ENCODE assay signal across 12 mouse cellular contexts in the genomic region with DNA sequence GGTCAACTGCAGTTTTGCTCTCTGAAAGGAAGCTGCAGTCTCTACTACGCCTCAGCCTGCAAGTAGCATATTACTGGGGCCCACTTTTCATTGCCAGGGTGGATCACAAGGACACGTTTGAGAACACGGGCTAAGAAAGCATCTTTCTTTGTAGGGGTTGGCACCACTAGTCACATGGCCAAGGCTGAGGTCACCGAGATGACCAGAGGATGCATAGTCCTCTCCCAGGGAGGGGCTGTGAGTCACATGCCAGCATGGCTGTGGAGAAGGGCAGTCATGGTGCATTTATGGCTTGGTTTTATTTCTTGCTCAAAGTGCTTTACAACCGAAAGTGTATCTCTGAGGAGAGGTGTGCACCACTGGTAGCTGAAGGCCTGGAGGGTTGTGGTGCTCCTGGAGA.
DNase-seq lines count a peak whose midpoint lies in the region; ATAC-seq and TF ChIP-seq lines count a peak whose summit lies in the region.
"Had no signal": no experiment of that assay in that cellular context is flagged by ENCODE, and none has a peak within 500 bp of the region (broad histone marks: within the 10 kb centered on the region; RNA-seq: fewer than 3 reads in every experiment).

No protein-coding gene starts in this region.

- no peak overlapping the region for H3K9ac ChIP-seq in limb, embryonic 14.5 days (ENCODE audit: low read depth, low read length, severe bottlenecking)
- H3K9ac ChIP-seq: hindbrain, embryonic 12.5 days; liver, embryonic 15.5 days had no signal

- no peak overlapping the region for H3K4me3 ChIP-seq in limb, embryonic 14.5 days (replicated peaks; ENCODE audit: low read length)
- H3K4me3 ChIP-seq in midbrain, embryonic 10.5 days: no peak overlapping the region
- H3K4me3 ChIP-seq in lung, adult 2 months (replicated peaks; ENCODE audit: extremely low read depth, low read depth, low read length): no peak overlapping the region
- H3K4me3 ChIP-seq: heart, embryonic 10.5 days; hindbrain, embryonic 12.5 days; liver, embryonic 15.5 days had no signal

- peaks cover 11% of the 10 kb centered on the region; the same call in 1 of the 2 replicates for H3K36me3 ChIP-seq in limb, embryonic 14.5 days (ENCODE audit: control insufficient read depth, insufficient read depth, low read length)
- peaks cover 47% of the 10 kb centered on the region for H3K36me3 ChIP-seq in midbrain, embryonic 10.5 days

- H3K9me3 ChIP-seq in limb, embryonic 14.5 days (ENCODE audit: control insufficient read depth, low read length): no peaks in the 10 kb centered on the region
- H3K9me3 ChIP-seq in midbrain, embryonic 10.5 days (replicated peaks): peaks cover 7% of the 10 kb centered on the region; the same call in 1 of the 2 replicates
- H3K9me3 ChIP-seq: heart, embryonic 10.5 days; hindbrain, embryonic 12.5 days; liver, embryonic 15.5 days had no signal

- H3K4me2 ChIP-seq in limb, embryonic 14.5 days (replicated peaks; ENCODE audit: low read depth, low read length, severe bottlenecking): no peak overlapping the region
- H3K4me2 ChIP-seq: hindbrain, embryonic 12.5 days; liver, embryonic 15.5 days had no signal

- peak; percentile 68 to 82 for DNase-seq in adrenal gland, adult (ENCODE audit: inconsistent age in 2 of 2, low spot score in 1 of 2)
- DNase-seq in adrenal gland, postnatal 4 days (ENCODE audit: low spot score in 2 of 2): no peak
- DNase-seq in layer of hippocampus, adult 8-10 months (ENCODE audit: low spot score in 2 of 2): peak; percentile 33 to 57
- no peak for DNase-seq in layer of hippocampus, postnatal 25 days (ENCODE audit: extremely low spot score in 1 of 2, low spot score in 1 of 2)
- peak; percentile 79 for DNase-seq in brain, adult 2 months (ENCODE audit: low read depth, low spot score)
- DNase-seq in limb, embryonic 14.5 days (ENCODE audit: low spot score): no peak
- DNase-seq in midbrain, embryonic 10.5 days (ENCODE audit: low spot score): no peak
- DNase-seq in lung, adult 2 months: no peak
- DNase-seq: kidney, adult 9 months had no signal

- no peaks in the 10 kb centered on the region for H3K27me3 ChIP-seq in limb, embryonic 14.5 days (ENCODE audit: control insufficient read depth, insufficient read depth, low read length)
- no peaks in the 10 kb centered on the region for H3K27me3 ChIP-seq in midbrain, embryonic 10.5 days (ENCODE audit: low read depth, poor library complexity, severe bottlenecking)
- H3K27me3 ChIP-seq: hindbrain, embryonic 12.5 days; liver, embryonic 15.5 days had no signal

- peak overlapping the region; percentile 33; the same call in 1 of the 2 replicates for H3K27ac ChIP-seq in limb, embryonic 14.5 days (replicated peaks; ENCODE audit: low read depth, low read length)
- H3K27ac ChIP-seq in midbrain, embryonic 10.5 days (replicated peaks): no peak overlapping the region
- H3K27ac ChIP-seq: heart, embryonic 10.5 days; hindbrain, embryonic 12.5 days; liver, embryonic 15.5 days had no signal

- WGBS in limb, embryonic 14.5 days: 65% methylated on average over 5 of the region's 5 CpGs
- 91% methylated on average over 5 of the region's 5 CpGs for WGBS in midbrain, embryonic 10.5 days
- WGBS in lung, adult 2 months: 78% methylated on average over 5 of the region's 5 CpGs

- H3K4me1 ChIP-seq in limb, embryonic 14.5 days (ENCODE audit: control insufficient read depth, insufficient read depth, low read length): no peaks in the 10 kb centered on the region; the same call in none of the 2 replicates
- peaks cover 4% of the 10 kb centered on the region for H3K4me1 ChIP-seq in midbrain, embryonic 10.5 days
- peaks cover 5% of the 10 kb centered on the region for H3K4me1 ChIP-seq in lung, adult 2 months (ENCODE audit: control insufficient read depth, insufficient read depth, low read length)

- no peak for TF ChIP-seq POLR2A in limb, embryonic 14.5 days (IDR thresholded peaks at IDR 0.05; ENCODE audit: borderline replicate concordance, extremely low read depth, insufficient read depth, insufficient read length)
- no peak for TF ChIP-seq POLR2A in lung, adult 2 months (IDR thresholded peaks at IDR 0.05; ENCODE audit: borderline replicate concordance, extremely low read depth, low read depth, low read length)

- TF ChIP-seq CTCF in lung, adult 2 months (IDR thresholded peaks at IDR 0.05; ENCODE audit: insufficient read depth, low read length): no peak

- no peak for ATAC-seq in limb, embryonic 14.5 days (ENCODE audit: low FRiP score, low read depth)

Comparison
In these comparisons a context has a peak if more than half of its experiments do, and no peak if none do; other contexts are left out.
1. DNase-seq: peak in adrenal gland, adult (2 of 2), layer of hippocampus, adult 8-10 months (2 of 2) and brain, adult 2 months (single experiment); none in adrenal gland, postnatal 4 days (0 of 2), layer of hippocampus, postnatal 25 days (0 of 2), limb, embryonic 14.5 days (single experiment), midbrain, embryonic 10.5 days (single experiment) and lung, adult 2 months (single experiment).